Mouse (Mus musculus): Measurements from ENCODE around the gene Chrnb1. TPM values are rescaled to one million over a fixed set of nuclear protein-coding genes. Genes with fewer than 3 reads are reported as not detected.

The Chrnb1 gene
- polyA plus RNA-seq, 1 experiment from 2014 or later, result 28.4 TPM

GRCm38 (mm10) chr11:69760901-69761200 is 34.9 kb downstream of the Chrnb1 start:
- H3K36me3 ChIP-seq (ENCODE audit: control insufficient read depth, insufficient read depth, low read length), result no peaks in the 10 kb centered on the region
- no peaks in the 10 kb centered on the region for H3K27me3 ChIP-seq (replicated peaks; ENCODE audit: control insufficient read depth, insufficient read depth, low read length)
- no peak overlapping the region for H3K4me3 ChIP-seq (ENCODE audit: low read depth, low read length)
- DNase-seq (ENCODE audit: low spot score), result no peak
- WGBS, result 90% methylated on average over 7 of the region's 7 CpGs
- no peak overlapping the region for H3K9ac ChIP-seq (ENCODE audit: low read depth, low read length)
- no peak overlapping the region for H3K4me2 ChIP-seq (ENCODE audit: low read depth, low read length)
- no peak for ATAC-seq (ENCODE audit: low read depth)
- H3K27ac ChIP-seq (replicated peaks; ENCODE audit: low read depth, low read length), result no peak overlapping the region
- no peaks in the 10 kb centered on the region for H3K9me3 ChIP-seq (ENCODE audit: control insufficient read depth, low read length)
- H3K4me1 ChIP-seq (ENCODE audit: control insufficient read depth, insufficient read depth, low read length), result peaks cover 25% of the 10 kb centered on the region

GRCm38 (mm10) chr11:69760160-69760900 is 35.4 kb downstream of the Chrnb1 start:
- Histone ChIP-seq H3K27ac (replicated peaks; ENCODE audit: low read depth, low read length) (peak overlapping the region; percentile 99), H3K27me3 (replicated peaks; ENCODE audit: control insufficient read depth, insufficient read depth, low read length) (no peaks in the 10 kb centered on the region), H3K4me1 (ENCODE audit: control insufficient read depth, insufficient read depth, low read length) (peaks cover 31% of the 10 kb centered on the region), H3K36me3 (ENCODE audit: control insufficient read depth, insufficient read depth, low read length) (no peaks in the 10 kb centered on the region), H3K4me3 (ENCODE audit: low read depth, low read length) (peak overlapping the region; percentile 50; the same call in 1 of the 2 replicates), H3K9ac (ENCODE audit: low read depth, low read length) (peak overlapping the region; percentile 76; the same call in 1 of the 2 replicates), H3K9me3 (ENCODE audit: control insufficient read depth, low read length) (no peaks in the 10 kb centered on the region), H3K4me2 (ENCODE audit: low read depth, low read length) (peak overlapping the region; percentile 74)
- DNase-seq (ENCODE audit: low spot score) (no peak), ATAC-seq (ENCODE audit: low read depth) (no peak)
- 82% methylated on average over 14 of the region's 14 CpGs for WGBS

- Histone ChIP-seq H3K27ac (replicated peaks; ENCODE audit: low read depth, low read length) (peak overlapping the region; percentile 99), H3K4me3 (ENCODE audit: low read depth, low read length) (peak overlapping the region; percentile 50), H3K27me3 (replicated peaks; ENCODE audit: control insufficient read depth, insufficient read depth, low read length) (no peaks in the 10 kb centered on the region), H3K36me3 (ENCODE audit: control insufficient read depth, insufficient read depth, low read length) (no peaks in the 10 kb centered on the region), H3K9me3 (ENCODE audit: control insufficient read depth, low read length) (no peaks in the 10 kb centered on the region), H3K4me1 (ENCODE audit: control insufficient read depth, insufficient read depth, low read length) (peaks cover 34% of the 10 kb centered on the region), H3K9ac (ENCODE audit: low read depth, low read length) (peak overlapping the region; percentile 76), H3K4me2 (ENCODE audit: low read depth, low read length) (peak overlapping the region; percentile 74)
- WGBS, result under 1% methylated on average over 35 of the region's 37 CpGs
- ATAC-seq (ENCODE audit: low read depth) (peak; percentile 89), DNase-seq (ENCODE audit: low spot score) (peak; percentile 98)
Measured at GRCm38 (mm10) chr11:69758971-69759721, 36.6 kb downstream of the Chrnb1 start.

DNA sequence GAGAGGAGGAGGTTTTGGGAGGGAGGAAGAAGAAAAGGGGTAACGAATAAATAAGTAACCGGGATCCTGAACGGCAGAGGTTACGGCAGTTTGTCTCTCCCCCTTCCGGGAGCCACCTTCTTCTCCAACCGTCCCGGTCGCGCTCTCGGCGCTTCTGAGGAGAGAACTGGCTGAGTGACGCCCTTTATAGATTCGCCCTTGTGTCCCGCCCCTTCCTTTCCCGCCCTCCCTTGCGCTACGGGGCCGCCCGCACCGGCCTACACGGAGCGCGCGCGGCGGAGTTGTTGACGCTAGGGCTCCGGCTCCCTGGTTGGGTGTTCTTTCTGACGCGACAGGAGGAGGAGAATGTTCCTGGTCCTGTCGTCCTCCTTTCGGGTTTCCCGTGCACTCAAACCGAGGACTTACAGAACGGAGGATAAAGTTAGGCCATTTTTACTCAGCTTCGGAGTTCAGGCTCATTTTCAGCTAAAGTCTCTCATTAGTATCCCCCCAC is 37.2 kb downstream of the Chrnb1 start, which contains the start of gene Polr2a:
Polr2a (minus strand) TSS at position 160 of the 493 bp plus-strand sequence.
- peak within 1 kb of the TSS; percentile 74 for H3K4me2 ChIP-seq (ENCODE audit: low read depth, low read length)
- H3K36me3 ChIP-seq (ENCODE audit: control insufficient read depth, insufficient read depth, low read length), result no peaks in the 10 kb centered on the region
- peak within 1 kb of the TSS; percentile 76 for H3K9ac ChIP-seq (ENCODE audit: low read depth, low read length)
- DNase-seq (ENCODE audit: low spot score) (peak; percentile 98), ATAC-seq (ENCODE audit: low read depth) (peak; percentile 95)
- H3K27ac ChIP-seq (replicated peaks; ENCODE audit: low read depth, low read length), result peak within 1 kb of the TSS; percentile 99
- peak within 1 kb of the TSS; percentile 50 for H3K4me3 ChIP-seq (ENCODE audit: low read depth, low read length)
- no peaks in the 10 kb centered on the region for H3K9me3 ChIP-seq (ENCODE audit: control insufficient read depth, low read length)
- no peaks in the 10 kb centered on the region for H3K27me3 ChIP-seq (replicated peaks; ENCODE audit: control insufficient read depth, insufficient read depth, low read length)
- H3K4me1 ChIP-seq (ENCODE audit: control insufficient read depth, insufficient read depth, low read length), result peaks cover 34% of the 10 kb centered on the region
- WGBS, result under 1% methylated on average over 22 of the region's 36 CpGs

GRCm38 (mm10) chr11:69758090-69758456 is 37.7 kb downstream of the Chrnb1 start:
- H3K27ac ChIP-seq (replicated peaks; ENCODE audit: low read depth, low read length), result peak overlapping the region; percentile 99
- no peaks in the 10 kb centered on the region for H3K9me3 ChIP-seq (ENCODE audit: control insufficient read depth, low read length)
- peak; percentile 84 for ATAC-seq (ENCODE audit: low read depth)
- H3K27me3 ChIP-seq (replicated peaks; ENCODE audit: control insufficient read depth, insufficient read depth, low read length), result no peaks in the 10 kb centered on the region
- no peaks in the 10 kb centered on the region for H3K36me3 ChIP-seq (ENCODE audit: control insufficient read depth, insufficient read depth, low read length)
- peak overlapping the region; percentile 74 for H3K4me2 ChIP-seq (ENCODE audit: low read depth, low read length)
- H3K4me3 ChIP-seq (ENCODE audit: low read depth, low read length), result peak overlapping the region; percentile 50
- H3K4me1 ChIP-seq (ENCODE audit: control insufficient read depth, insufficient read depth, low read length), result peaks cover 34% of the 10 kb centered on the region
- peak overlapping the region; percentile 76 for H3K9ac ChIP-seq (ENCODE audit: low read depth, low read length)
- DNase-seq (ENCODE audit: low spot score), result peak; percentile 97
- WGBS, result under 1% methylated on average over 26 of the region's 26 CpGs

DNA sequence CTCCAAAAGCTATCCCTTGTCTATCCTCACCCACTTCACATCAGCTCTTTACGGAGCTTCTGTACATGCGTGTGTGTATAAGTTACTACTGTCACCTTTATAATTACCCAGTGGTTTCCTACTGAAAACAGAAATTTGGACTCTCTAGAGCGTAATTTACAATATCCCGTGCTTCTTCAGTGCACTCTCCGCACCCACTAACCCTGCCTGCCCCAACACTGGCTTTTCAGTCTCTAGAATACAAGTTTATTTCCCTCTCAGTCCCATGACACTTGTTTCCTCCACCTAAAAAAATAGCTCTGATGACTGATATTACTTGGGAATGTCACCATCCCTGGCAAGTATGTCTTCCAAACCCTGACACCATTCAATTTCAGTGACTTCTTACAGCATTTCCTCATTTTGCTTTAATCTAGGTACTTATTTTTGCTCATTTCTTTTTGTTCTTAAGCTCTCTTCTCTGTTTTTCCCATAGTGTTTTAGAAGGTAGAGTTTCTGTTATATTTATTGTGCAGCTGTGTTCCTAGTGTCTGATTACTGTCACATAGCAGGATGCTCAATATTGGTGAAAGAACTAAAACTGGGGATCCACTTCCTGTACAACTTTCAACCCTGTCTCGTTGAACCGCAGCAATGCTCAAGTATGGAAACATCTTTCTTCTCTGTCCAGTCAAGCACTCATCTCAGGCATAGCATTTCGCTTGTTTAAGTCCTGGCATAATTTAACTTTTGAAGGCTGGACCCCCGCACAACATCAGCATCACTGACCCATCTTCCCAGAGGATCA is 38.2 kb downstream of the Chrnb1 start:
- Histone ChIP-seq H3K27ac (replicated peaks; ENCODE audit: low read depth, low read length) (peak overlapping the region; percentile 99; the same call in 1 of the 2 replicates), H3K9me3 (ENCODE audit: control insufficient read depth, low read length) (no peaks in the 10 kb centered on the region), H3K4me3 (ENCODE audit: low read depth, low read length) (peak overlapping the region; percentile 50), H3K4me2 (ENCODE audit: low read depth, low read length) (peak overlapping the region; percentile 74), H3K9ac (ENCODE audit: low read depth, low read length) (peak overlapping the region; percentile 76), H3K27me3 (replicated peaks; ENCODE audit: control insufficient read depth, insufficient read depth, low read length) (no peaks in the 10 kb centered on the region), H3K36me3 (ENCODE audit: control insufficient read depth, insufficient read depth, low read length) (no peaks in the 10 kb centered on the region), H3K4me1 (ENCODE audit: control insufficient read depth, insufficient read depth, low read length) (peaks cover 34% of the 10 kb centered on the region)
- ATAC-seq (ENCODE audit: low read depth) (no peak), DNase-seq (ENCODE audit: low spot score) (no peak)
- 36% methylated on average over 9 of the region's 9 CpGs for WGBS

- 54% methylated on average over 3 of the region's 3 CpGs for WGBS
- no peak overlapping the region for H3K4me3 ChIP-seq (ENCODE audit: low read depth, low read length)
- peak overlapping the region; percentile 46; the same call in 1 of the 2 replicates for H3K4me2 ChIP-seq (ENCODE audit: low read depth, low read length)
- ATAC-seq (ENCODE audit: low read depth) (no peak), DNase-seq (ENCODE audit: low spot score) (peak; percentile 86)
- peaks cover 25% of the 10 kb centered on the region for H3K4me1 ChIP-seq (ENCODE audit: control insufficient read depth, insufficient read depth, low read length)
- no peaks in the 10 kb centered on the region for H3K27me3 ChIP-seq (replicated peaks; ENCODE audit: control insufficient read depth, insufficient read depth, low read length)
- no peaks in the 10 kb centered on the region for H3K9me3 ChIP-seq (ENCODE audit: control insufficient read depth, low read length)
- H3K27ac ChIP-seq (replicated peaks; ENCODE audit: low read depth, low read length), result no peak overlapping the region
- no peaks in the 10 kb centered on the region for H3K36me3 ChIP-seq (ENCODE audit: control insufficient read depth, insufficient read depth, low read length)
- H3K9ac ChIP-seq (ENCODE audit: low read depth, low read length), result no peak overlapping the region
Measured at GRCm38 (mm10) chr11:69754701-69755100, 41.0 kb downstream of the Chrnb1 start.

DNA sequence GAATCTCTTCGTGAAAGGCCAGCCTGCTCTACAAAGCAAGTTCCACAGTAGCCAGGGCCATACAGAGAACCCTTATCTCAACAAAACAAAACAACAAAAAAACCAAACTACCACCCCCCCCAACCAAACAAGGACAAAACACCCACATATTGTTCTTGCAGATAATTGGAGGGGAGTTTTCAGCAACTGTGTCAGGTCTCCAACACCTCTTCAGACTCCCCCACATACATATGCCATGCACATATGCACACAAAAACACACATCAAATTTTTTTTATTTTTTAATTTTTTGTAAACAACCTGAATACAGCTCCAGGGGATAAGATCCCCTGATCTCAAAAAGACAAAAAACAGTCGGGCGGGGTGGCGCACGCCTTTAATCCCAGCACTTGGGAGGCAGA is 41.5 kb downstream of the Chrnb1 start:
- 88% methylated on average over 5 of the region's 5 CpGs for WGBS
- Histone ChIP-seq H3K4me3 (ENCODE audit: low read depth, low read length) (no peak overlapping the region), H3K4me2 (ENCODE audit: low read depth, low read length) (0 out of 2 replicates have a peak overlapping the region, but pooled peaks have one; percentile 46), H3K9ac (ENCODE audit: low read depth, low read length) (no peak overlapping the region), H3K9me3 (ENCODE audit: control insufficient read depth, low read length) (no peaks in the 10 kb centered on the region), H3K27ac (replicated peaks; ENCODE audit: low read depth, low read length) (no peak overlapping the region), H3K27me3 (replicated peaks; ENCODE audit: control insufficient read depth, insufficient read depth, low read length) (no peaks in the 10 kb centered on the region), H3K36me3 (ENCODE audit: control insufficient read depth, insufficient read depth, low read length) (no peaks in the 10 kb centered on the region), H3K4me1 (ENCODE audit: control insufficient read depth, insufficient read depth, low read length) (peaks cover 23% of the 10 kb centered on the region)
- ATAC-seq (ENCODE audit: low read depth) (no peak), DNase-seq (ENCODE audit: low spot score) (no peak)

All from embryonic facial prominence, embryonic 14.5 days (tissue).